Mouse (Mus musculus) heart, embryonic 11.5 days (tissue): ENCODE results near the gene Vwc2. TPM values are rescaled to one million over a fixed set of nuclear protein-coding genes. Genes with fewer than 3 reads are reported as not detected.

ENCODE experiments used
- ATAC-seq: fragments of 200-750 bp; cut with Nextera tagmentation; replicated peaks from 2 replicates; pipeline ENCODE4 v1.8.0; 2017; ENCODE audit warnings: moderate library complexity; ENCODE audit not compliant: insufficient number of reproducible peaks, low FRiP score, low TSS enrichment
- H3K27ac ChIP-seq: fragments of 300-500 bp; sonication (generic); 2 replicates; pipeline ENCODE4 v1.5.1; 2014; ENCODE audit warnings: mild to moderate bottlenecking, low read depth, low read length
- H3K27me3 ChIP-seq: fragments of 300-500 bp; sonication (generic); 2 replicates; pipeline ENCODE4 v1.6.1; 2014; ENCODE audit warnings: mild to moderate bottlenecking, low read length, mixed read lengths; ENCODE audit not compliant: control insufficient read depth, insufficient read depth
- H3K36me3 ChIP-seq: fragments of 300-500 bp; sonication (generic); 2 replicates; pipeline ENCODE4 v1.6.1; 2014; ENCODE audit warnings: mild to moderate bottlenecking, low read length, moderate library complexity, mixed read lengths; ENCODE audit not compliant: control insufficient read depth, insufficient read depth
- H3K4me1 ChIP-seq: fragments of 300-500 bp; sonication (generic); 2 replicates; pipeline ENCODE4 v1.6.1; 2014; ENCODE audit warnings: low read length; ENCODE audit not compliant: control insufficient read depth, insufficient read depth
- H3K4me2 ChIP-seq: fragments of 300-500 bp; sonication (generic); 2 replicates; pipeline ENCODE4 v1.6.1; 2014; ENCODE audit warnings: mild to moderate bottlenecking, moderate library complexity
- H3K4me3 ChIP-seq: fragments of 300-500 bp; sonication (generic); 2 replicates; pipeline ENCODE4 v1.5.1; 2014; ENCODE audit warnings: low read depth, low read length
- H3K9ac ChIP-seq: fragments of 300-500 bp; sonication (generic); 2 replicates; pipeline ENCODE4 v1.6.1; 2014; ENCODE audit warnings: mild to moderate bottlenecking, low read depth, low read length, moderate library complexity
- H3K9me3 ChIP-seq: fragments of 300-500 bp; sonication (generic); replicated peaks from 2 replicates; pipeline ENCODE4 v1.6.1; 2016; ENCODE audit warnings: low read length; ENCODE audit not compliant: control insufficient read depth
- WGBS: fragments of 180-500 bp; shearing (Covaris S2); extraction: QIAGEN DNeasy Blood & Tissue Kit; methylation state at CpG from one replicate; pipeline ENCODE4 v1.1.7; 2014; ENCODE audit not compliant: insufficient replicate concordance; 5-methylcytosine and 5-hydroxymethylcytosine counted together
- polyA plus RNA-seq: library from polyadenylated mRNA; unstranded; fragments of >200 nt; fragmentation: Nextera tagmentation; extraction: Ambion mirVana; gene quantifications from 2 replicates; pipeline ENCODE4 v1.2.1, GENCODE M21; 2014

Vwc2 gene
- polyA plus RNA-seq, 1 experiment from 2014 or later = 0.16 TPM

DNA sequence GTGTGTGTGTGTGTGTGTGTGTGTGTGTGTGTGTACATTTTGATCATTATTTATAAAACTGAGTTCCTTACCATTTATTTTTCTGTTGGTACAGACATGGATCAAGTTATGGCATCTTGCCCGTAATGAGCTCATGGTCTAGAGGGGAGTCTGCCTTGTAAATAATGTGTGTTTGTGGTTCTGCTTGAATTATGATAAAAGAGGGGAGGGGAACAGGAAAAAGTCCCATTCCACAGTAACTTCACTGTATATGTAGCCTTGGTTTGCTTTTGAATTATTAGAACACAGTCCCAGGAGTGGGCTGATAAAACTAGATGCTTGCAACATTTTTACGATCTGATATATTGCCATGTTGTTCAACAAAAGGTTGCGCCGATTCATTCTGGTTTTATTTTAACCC, 57.4 kb downstream of the Vwc2 start:
- Histone ChIP-seq H3K4me1 (no peaks in the 10 kb centered on the region), H3K9ac (no peak overlapping the region), H3K27me3 (no peaks in the 10 kb centered on the region), H3K36me3 (no peaks in the 10 kb centered on the region), H3K4me3 (no peak overlapping the region), H3K9me3 (no peaks in the 10 kb centered on the region), H3K4me2 (no peak overlapping the region), H3K27ac (no peak overlapping the region)
- ATAC-seq = no peak
- 89% methylated on average over 4 of the region's 4 CpGs for WGBS

DNA sequence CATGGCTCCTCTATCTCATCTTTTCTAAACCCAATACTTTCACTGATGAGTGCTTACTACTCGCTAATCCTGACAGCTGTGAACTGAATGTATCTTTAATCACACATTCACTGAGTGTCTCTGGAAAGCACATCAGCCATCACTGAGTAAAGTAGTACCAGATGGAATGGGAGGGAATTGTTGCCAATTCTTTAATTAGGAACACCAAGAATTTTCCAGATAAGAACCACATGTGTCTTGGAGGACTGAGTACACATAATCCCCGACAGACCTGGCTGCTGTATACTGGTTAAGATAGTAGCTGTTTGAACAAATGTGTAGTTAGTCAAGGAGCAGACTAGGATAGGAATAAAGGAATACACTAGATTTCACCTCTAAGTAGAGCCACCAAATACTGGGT, 61.2 kb downstream of the Vwc2 start:
- WGBS = 55% methylated on average over 2 of the region's 2 CpGs
- ATAC-seq = no peak
- Histone ChIP-seq H3K4me1 (no peaks in the 10 kb centered on the region), H3K4me2 (no peak overlapping the region), H3K36me3 (no peaks in the 10 kb centered on the region), H3K9ac (no peak overlapping the region), H3K27ac (no peak overlapping the region), H3K27me3 (no peaks in the 10 kb centered on the region), H3K4me3 (no peak overlapping the region), H3K9me3 (no peaks in the 10 kb centered on the region)

DNA sequence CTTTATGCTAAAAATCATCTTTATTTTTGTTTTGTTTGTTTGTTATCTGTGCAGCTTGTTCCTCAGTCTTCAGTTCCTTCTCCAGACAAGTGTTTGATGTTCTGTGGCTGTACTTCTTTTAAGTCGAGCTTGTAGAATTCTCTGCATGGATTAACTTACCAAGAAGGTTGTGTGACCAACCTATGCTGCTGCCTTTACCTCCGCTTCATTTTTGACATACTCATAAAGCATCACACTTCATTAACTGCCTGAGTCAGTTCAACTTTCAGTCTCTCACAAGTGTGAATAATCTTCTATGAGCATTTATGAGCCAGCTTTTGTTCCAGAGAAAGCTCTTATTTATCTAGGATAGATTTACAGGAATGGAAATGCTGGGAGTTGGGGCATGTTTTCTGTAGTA, 68.7 kb downstream of the Vwc2 start:
- no peak for ATAC-seq
- H3K27ac ChIP-seq = no peak overlapping the region
- H3K4me1 ChIP-seq = no peaks in the 10 kb centered on the region
- H3K4me3 ChIP-seq = no peak overlapping the region
- H3K9me3 ChIP-seq = no peaks in the 10 kb centered on the region
- H3K9ac ChIP-seq = no peak overlapping the region
- WGBS = 69% methylated on average over 2 of the region's 2 CpGs
- H3K36me3 ChIP-seq = no peaks in the 10 kb centered on the region
- no peak overlapping the region for H3K4me2 ChIP-seq
- H3K27me3 ChIP-seq = no peaks in the 10 kb centered on the region

DNA sequence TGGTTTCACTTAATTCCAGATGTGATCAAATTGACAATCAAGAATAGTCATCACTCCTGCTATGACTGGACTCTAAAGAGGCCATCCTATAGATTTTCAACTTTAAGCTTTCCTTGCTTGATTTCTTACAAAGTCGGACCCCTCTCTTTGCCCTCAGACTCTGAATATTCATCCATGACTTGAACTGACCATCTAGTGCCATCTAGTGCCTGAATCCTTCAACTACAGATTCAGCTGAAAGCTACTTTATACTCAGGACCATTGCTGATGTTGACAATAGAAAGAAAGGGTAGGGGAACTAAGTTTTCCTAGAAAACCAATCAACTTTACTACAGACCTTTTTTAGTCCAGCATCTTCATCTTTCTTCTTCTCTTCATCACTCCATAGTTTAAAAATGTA, 109.1 kb downstream of the Vwc2 start:
- no peaks in the 10 kb centered on the region for H3K9me3 ChIP-seq
- no peak for ATAC-seq
- no peak overlapping the region for H3K4me3 ChIP-seq
- no peak overlapping the region for H3K4me2 ChIP-seq
- H3K36me3 ChIP-seq = no peaks in the 10 kb centered on the region
- H3K27ac ChIP-seq = no peak overlapping the region
- no peaks in the 10 kb centered on the region for H3K27me3 ChIP-seq
- 35% methylated on average over 1 of the region's 1 CpGs for WGBS
- no peaks in the 10 kb centered on the region for H3K4me1 ChIP-seq
- no peak overlapping the region for H3K9ac ChIP-seq

DNA sequence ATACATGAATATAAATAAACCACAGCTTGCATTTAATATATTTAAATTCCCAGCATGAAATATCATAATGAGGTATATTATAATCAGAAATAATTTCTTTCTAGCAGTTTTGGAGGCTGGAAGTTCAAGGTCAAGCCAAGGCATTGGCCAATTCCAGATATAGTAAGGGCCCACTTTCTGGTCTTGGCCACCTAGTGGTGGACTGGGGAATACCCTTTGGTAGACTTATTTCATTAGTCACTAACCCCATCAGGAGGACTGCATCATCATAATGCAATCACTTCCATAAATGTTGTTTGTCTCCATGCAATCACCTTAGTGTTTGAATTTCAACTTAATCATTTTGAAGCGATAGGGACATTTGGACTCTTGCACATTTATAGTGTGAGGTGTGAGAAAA, 125.3 kb downstream of the Vwc2 start:
- Histone ChIP-seq H3K36me3 (no peaks in the 10 kb centered on the region), H3K27me3 (no peaks in the 10 kb centered on the region), H3K9me3 (no peaks in the 10 kb centered on the region), H3K4me3 (no peak overlapping the region), H3K4me1 (no peaks in the 10 kb centered on the region), H3K4me2 (no peak overlapping the region), H3K27ac (no peak overlapping the region), H3K9ac (no peak overlapping the region)
- no peak for ATAC-seq
- 59% methylated on average over 1 of the region's 1 CpGs for WGBS

DNA sequence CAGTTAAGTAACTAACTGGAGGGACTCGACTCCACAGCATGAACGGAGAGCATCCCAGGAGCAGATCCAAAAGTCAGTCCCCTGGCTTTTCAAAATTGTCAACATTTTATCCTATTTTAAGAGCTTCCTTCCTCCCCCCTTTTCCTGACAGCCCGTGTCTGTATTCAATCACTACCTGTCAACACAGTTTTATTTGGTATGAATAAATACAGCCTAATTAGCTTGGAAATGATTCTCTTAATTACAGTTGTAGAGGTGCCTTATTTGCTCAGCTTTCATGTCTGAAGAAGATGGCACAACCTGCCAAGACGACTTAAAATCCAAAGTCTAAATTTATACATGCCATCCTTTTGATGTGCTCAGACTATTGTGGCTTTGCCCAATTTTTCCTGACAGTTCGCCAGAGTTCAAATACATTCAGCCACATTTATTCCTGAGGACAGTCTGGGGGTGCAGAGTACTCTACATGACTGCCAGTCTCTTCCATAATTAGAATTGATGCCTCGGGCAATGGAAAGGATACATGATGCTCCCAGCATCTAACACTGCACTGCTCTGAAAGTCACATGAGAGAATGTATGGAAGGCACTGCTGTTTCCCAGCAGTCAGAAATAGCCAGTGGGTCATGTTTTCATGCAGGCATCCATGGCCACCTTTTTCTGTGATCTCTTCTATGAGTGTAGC, 128.8 kb downstream of the Vwc2 start:
- Histone ChIP-seq H3K4me2 (no peak overlapping the region), H3K27ac (no peak overlapping the region), H3K27me3 (no peaks in the 10 kb centered on the region), H3K4me3 (no peak overlapping the region), H3K36me3 (no peaks in the 10 kb centered on the region), H3K4me1 (no peaks in the 10 kb centered on the region), H3K9me3 (no peaks in the 10 kb centered on the region), H3K9ac (no peak overlapping the region)
- 65% methylated on average over 6 of the region's 6 CpGs for WGBS
- ATAC-seq = no peak

DNA sequence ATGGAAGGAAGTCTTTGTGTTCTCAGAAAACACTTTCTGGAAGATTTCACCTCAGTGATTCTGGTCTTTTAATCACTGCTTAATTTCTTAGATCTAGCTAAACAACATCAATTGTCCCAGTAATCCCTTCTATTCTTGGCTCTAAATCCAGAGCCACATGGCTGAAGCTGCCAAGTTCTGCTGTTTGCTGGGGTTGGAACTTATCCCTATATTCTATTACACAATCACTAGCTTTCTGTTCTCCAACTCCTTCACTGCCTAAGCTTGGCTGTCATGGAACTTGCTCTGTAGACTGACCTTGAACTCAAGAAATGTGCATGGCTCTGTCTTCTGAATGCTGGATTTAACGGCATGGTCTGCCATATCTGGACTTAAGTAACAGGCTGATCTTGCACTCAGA, 143.3 kb downstream of the Vwc2 start:
- ATAC-seq = no peak
- Histone ChIP-seq H3K4me3 (no peak overlapping the region), H3K27me3 (no peaks in the 10 kb centered on the region), H3K9ac (no peak overlapping the region), H3K4me2 (no peak overlapping the region), H3K4me1 (no peaks in the 10 kb centered on the region), H3K27ac (no peak overlapping the region), H3K36me3 (no peaks in the 10 kb centered on the region), H3K9me3 (no peaks in the 10 kb centered on the region)
- WGBS = 77% methylated on average over 1 of the region's 1 CpGs

DNA sequence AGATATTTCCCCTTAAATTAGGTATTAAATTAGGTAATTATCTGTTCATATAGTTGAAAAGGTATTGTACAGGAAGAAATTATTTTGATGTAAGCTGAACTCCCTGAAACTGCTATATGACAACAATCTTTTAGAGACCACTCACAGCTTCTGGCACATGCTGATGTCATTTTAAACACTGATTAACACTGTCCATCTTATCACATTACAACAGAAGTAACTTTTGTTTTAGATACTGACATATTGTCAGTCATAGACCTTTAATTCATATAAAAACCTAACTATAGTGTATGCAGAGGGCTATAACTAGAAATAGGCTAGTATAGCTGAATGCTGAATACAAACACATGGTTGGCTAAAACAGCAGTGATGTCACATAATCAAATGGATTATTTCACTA, 166.1 kb downstream of the Vwc2 start:
- H3K36me3 ChIP-seq = no peaks in the 10 kb centered on the region
- H3K4me1 ChIP-seq = no peaks in the 10 kb centered on the region

DNA sequence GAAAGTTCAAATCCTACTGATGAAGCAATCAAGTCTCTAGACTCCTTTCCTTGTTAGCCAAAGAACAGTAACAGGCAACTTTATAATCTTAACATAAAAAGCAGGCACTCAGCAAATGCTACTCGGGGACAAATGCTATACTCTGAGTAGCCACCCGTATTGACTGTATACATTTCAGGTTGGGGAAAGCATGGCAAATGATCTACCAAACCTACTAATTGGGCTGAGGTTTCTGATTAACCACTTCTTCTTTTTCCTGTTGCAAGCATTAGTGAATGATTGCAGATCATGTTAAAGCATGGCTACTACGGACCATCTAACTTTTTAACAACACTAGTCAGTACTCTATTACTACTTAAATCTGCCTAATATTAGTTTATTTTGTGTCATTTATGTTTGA, 169.5 kb downstream of the Vwc2 start:
- no peaks in the 10 kb centered on the region for H3K36me3 ChIP-seq
- H3K4me3 ChIP-seq = no peak overlapping the region
- no peaks in the 10 kb centered on the region for H3K4me1 ChIP-seq
- ATAC-seq = no peak
- no peaks in the 10 kb centered on the region for H3K9me3 ChIP-seq
- H3K27ac ChIP-seq = no peak overlapping the region
- no peaks in the 10 kb centered on the region for H3K27me3 ChIP-seq
- H3K9ac ChIP-seq = no peak overlapping the region
- no peak overlapping the region for H3K4me2 ChIP-seq
- 71% methylated on average over 3 of the region's 3 CpGs for WGBS

More for the DNA sequence above, 166.1 kb downstream of the Vwc2 start:
- Histone ChIP-seq H3K27me3 (no peaks in the 10 kb centered on the region), H3K27ac (no peak overlapping the region), H3K4me3 (no peak overlapping the region), H3K9ac (no peak overlapping the region), H3K4me2 (no peak overlapping the region), H3K9me3 (no peaks in the 10 kb centered on the region)
- no peak for ATAC-seq
